Mouse (Mus musculus) frontal cortex, adult 2 months (tissue): ENCODE measurements around the gene Ghsr. TPM values are rescaled to one million over a fixed set of nuclear protein-coding genes. Genes with fewer than 3 reads are reported as not detected.
A peak's percentile ranks its signal among the peaks of the same experiment; 100 is the strongest.
"Not testable (repeated sequence)": the region's sequence is repeated elsewhere in the genome, so short reads cannot be mapped to it uniquely, and the experiment has no call there.

Source experiments
- DNase-seq, 2 experiments: peaks; one replicate each; pipeline ENCODE4 v3.0.0; 2022; ENCODE audit warnings: low spot score in 1 of 2; ENCODE audit errors: extremely low spot score in 1 of 2
- polyA plus RNA-seq: library from polyadenylated mRNA; depleted of rRNA; stranded (reverse); fragments of >200 nt; gene quantifications from 2 replicates; pipeline ENCODE4 v1.2.3, GENCODE M21; 2012; rRNA removed

Gene Ghsr
- 0.02 TPM in 1 of 2 replicates, not detected in the other for polyA plus RNA-seq

DNA sequence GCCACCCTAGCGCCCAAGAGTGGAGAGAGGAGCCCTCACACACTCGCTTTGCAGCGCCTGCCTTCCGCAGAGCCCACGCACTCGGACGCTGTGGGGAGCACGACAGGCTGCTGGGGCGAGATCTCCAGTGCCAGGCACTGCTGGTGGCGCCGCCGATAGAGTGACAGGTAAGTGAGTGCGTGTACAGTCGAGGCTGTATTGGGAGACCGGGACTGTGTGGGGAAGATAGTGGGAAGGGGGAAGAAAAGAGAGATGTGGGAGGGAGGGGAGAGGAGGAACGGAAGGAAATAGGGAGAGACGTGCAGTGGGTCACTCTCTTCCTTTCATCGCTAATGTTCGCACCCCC is at the start of gene Ghsr:
Gene Ghsr, plus strand, starts transcription at position 76 of the 346 bp plus-strand sequence.
- DNase-seq = peak in 1 of 2 experiments; percentile 4

DNA sequence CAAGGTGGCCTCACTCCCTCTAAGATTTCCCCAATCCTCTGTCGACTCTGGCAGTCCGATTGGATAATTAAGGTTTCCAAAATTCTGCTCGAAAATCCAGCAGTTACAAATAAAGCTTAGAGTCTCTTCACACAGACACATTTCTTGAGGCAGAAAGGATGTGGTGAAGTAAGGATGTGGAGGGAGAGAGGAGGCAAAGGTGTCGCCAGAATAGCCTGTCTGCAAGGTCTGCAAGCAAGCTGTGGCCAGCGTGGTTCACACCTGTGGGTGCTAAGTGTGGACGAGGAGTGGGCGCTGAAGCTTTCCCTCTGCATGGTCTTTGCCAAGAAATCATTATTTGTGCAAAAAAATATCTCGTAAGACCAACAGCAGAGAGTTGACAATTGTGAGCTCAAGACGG is 48.6 kb upstream of the Ghsr start:
- DNase-seq = no peak

DNA sequence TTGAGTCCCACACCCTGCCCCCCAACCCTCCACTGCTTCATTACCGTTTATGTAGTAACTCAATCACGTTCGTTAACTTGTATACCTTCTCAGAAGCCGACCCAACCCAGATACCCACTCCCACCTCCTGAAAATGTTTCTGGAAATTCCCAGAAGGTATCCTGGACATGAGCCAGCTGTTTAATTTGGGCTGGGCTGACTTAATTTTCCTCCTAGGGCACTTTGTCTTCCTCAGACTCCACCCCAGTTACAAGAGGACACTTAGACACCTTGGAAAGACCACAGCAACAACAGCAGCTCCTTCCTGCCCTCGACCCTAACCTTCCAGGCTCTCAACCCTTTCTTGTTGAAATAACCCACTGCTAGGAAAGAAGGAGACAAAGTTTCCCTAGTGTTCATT is 47.6 kb upstream of the Ghsr start:
- DNase-seq = no peak

DNA sequence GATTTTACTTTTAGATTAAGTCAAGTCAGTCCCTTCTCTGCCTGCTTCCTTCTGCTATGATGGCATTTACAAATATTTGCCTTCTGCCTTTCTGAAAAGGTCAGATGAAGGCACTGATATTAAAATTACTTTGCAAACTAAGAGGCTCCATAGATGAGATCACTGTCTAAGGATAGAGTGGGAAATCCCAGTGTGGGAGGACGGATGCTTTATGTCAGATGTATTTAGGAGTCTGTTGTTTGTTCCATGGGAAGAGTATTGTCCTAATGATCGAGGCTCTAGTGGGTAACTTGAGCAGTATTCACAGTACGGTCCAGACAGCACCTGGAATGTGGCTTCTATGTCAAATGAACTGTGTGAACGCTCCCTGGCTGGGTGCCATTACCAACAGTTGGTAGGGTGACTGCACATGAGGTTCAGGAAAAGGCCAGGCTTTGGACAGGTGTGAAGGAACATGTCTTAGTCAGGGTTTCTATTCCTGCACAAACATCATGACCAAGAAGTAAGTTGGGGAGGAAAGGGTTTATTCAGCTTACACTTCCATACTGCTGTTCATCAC is 44.4 kb upstream of the Ghsr start:
- no peak for DNase-seq

DNA sequence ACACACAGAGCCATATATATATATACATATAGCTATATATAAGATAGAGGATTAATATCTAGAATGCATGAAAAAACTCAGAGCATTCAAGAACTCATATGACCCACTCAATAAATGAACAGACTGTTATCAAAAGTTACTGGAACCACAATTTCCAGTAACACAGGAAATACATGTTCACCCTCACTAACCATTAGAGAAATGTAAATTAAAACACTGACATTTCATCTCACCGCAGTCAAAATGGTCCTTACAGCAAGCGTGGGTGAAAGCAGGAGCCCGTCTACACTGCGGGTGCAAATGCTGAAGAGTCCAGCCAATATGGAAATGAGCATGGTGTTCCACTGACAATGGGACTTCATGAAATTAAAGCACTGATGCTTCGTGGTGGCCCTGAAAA is 40.4 kb upstream of the Ghsr start:
- DNase-seq = no peak

DNA sequence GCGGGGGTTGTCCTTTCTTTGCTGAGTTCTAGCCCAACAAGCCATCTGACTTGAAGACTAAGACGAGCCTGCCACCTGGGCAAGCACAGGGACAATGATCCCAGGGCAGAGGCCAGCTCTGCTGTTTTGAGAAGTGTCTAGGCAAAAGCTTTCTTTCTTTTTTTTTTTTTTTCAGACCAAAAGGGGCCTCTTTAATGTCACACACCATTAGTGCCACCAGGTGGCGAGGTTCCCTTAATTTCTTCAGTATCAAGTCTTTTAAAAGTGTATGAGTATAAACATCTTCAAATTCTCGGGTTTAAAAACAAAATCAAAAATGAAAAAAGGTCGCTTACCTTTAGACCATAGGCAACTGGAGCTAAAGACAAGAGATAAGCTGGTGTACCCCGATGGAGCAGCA is 32.7 kb upstream of the Ghsr start:
- peak in 1 of 2 experiments; percentile 56 for DNase-seq

DNA sequence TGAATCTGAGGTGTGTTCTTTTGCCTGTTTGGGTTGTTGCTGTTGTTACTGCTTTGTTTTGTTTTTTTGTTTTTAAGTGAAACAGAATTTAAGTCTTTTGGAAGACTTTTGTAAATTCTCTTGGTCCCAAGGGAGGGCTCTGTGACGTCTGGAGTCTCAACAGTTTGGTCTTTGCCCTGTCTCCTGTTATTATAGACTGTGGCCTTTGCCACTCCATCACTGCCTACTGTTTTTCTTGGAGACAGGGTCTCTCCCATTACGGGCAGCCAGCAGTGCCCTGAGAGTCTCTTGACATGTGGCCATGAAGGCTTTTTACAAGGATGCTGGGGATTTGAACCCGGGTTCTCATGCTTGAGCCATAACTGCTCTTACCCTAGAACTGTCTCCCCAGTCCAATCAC is 32.3 kb upstream of the Ghsr start:
- no peak for DNase-seq

DNA sequence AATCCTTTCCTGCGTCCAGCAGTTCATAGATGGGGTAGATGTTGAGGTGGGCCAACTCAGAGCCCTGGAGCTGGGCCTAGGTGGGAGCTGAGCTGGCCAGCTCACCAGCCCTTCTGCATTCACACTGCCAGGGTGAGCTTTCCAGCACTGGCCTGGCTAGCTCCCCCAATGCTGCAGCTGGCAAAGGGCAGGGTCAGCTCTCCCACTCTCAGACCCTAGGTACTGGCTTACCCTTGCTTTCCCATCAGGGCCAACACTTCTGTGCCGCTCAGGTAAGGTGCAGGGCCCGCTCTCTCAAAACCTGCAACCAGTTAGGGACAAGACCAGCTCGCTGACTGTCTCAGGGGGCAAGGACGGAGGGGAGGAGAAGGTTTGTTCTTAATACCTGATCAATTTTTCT is 30.4 kb upstream of the Ghsr start:
- DNase-seq = no peak

DNA sequence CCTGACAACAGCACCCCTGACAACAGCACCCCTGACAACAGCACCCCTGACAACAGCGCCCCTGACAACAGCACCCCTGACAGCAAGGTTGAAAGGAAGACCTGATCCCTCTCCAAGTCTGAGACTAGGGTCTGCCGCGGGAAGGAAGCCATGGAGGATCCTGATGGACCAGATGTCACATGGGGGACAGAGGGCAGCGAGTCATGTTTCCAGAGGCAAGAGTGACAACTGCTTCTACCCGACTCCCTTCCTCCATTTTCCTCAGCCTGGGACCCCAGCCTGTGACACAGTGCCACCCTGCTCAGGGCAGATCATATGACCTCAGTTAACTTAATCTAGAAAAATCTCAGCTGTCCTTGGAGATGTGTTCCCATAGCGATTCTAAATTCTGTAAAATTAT is 28.7 kb upstream of the Ghsr start:
- DNase-seq = no peak

DNA sequence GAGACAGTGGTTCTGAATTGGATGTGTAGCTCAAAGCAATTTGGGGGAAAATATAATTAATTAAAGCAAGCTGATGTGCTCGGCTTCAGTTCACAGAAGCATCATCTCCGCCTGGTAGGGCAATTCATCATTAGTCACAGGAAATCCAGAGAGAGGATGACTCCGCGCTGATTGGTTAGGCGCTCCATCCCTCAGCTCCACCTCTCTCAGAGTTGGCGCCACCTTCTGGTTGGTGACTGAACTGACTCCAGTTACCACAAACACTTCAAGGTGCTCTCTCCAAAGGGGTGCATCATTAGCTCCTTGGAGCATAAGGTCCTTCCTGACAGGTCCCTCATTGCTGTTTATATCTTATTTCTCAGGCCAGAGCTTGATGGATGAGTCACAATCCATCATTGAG is 25.6 kb upstream of the Ghsr start:
- DNase-seq = peak in 1 of 2 experiments; percentile 7

DNA sequence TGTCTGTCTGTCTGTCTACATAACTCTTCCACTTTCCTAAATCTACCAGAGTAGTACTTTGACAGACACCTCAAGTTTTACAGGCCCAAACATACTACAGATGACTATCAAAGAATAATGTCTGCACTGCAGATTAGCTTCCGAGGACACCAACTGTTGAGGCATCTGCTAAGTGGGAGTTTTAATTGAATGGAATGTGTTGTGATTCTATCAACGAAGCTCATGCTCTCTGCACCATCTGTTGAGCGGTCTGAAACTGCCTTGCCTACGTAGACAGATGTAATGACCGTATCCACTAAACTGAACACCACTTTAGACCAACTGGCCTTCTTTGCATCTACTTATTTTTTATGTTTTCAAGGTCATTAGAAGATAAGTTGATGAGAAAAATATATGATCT is 22.7 kb upstream of the Ghsr start:
- peak in 1 of 2 experiments; percentile 38 for DNase-seq

DNA sequence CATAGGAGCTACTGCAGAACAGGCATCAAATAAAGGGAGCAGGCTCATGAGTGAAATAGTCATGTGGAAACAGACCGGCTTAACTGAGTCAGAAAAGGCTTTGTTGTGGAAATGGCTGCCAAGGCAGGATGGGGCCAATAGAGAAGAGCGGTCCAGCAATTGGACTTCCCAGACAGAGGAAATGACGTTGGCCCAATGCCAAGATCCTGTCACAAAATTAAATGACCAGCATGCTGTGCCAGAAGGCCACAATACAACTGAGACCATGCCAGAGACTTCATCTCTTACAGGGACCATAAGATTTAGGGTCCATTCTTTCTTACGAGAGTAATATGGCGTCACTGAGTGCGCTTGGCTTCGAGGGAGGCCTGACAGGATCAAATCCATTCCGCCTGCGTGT is 20.0 kb upstream of the Ghsr start:
- DNase-seq = no peak

DNA sequence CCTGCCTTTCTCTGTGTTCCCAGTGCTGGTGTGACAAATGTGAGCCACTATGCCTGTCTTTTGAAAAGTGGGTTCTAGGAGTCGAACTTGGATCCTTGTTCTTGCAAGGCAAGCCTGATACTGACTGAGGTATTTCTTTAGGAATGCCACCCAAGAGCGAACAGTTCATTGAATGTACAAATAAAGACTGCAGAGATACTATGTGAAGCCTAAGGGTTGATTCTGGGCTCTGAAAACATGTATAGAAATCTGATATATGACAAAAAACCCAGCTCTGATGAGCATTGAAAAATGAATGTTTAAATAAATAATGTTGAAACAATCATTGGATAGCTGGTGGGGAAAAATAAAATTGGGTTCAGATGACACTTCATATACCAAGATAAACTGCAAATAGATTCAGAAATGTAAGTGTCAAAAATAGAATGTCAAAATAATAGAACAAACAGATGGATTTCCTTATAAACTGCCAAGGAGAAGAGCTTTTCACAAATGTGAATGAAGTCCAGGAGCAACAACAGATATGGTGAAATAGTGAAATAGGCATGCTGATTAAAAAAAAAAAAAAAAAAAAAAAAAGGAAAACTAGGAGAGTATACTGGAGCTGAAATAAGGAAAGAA is 11.9 kb upstream of the Ghsr start:
- DNase-seq = no peak

DNA sequence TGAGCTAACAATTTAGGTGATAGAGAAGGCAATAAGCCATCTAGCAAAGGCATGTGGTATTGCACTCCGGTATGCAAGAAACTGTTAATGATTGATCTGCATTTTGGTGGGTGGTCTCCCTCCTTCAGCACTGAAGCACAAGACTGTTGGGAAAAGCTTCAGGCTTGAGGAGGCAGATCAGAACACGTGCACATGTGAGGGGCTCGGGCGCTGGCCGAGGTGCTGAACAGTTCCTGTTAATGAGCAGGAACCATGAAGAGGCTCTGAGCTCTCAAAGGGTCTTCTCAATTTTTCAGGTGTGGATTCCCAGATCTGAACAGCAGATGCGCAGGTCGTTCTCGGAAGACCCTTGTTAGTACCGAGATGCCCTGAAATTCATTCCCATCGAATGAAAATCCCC is 1.0 kb upstream of the Ghsr start:
- DNase-seq = no peak

DNA sequence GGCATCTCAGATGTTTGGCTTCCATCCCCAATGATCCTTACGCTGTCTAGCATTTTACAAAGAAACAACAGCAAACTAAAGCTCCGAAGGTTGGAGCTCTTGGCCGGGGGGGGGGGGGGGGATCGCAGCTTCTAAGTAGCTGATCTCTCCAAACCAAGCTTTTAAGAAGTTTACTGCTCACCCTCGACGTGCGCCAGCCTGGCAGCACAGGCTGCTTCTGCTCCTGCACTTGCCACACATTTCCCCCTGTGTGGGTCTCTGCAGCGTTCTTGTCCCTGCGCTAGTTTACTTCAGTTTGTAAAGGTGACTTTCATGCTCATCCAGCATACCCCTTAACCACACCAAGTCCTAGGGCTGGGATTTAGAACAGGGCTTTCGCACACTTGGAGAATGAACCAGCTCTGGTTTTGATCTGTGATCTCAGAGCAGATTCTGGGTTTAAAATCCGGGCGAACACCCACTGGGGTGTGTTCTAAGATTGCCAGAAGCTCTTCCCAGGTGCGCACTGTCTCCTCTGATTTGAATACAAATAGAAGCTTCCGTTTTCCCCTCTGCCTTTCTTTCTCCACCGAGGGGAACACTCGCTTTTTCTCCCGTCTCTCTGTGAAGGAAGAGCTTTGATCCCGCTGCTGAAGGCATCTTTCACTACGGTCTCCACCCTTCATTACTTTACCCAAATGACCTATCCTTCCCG is 422 bp upstream of the Ghsr start:
- DNase-seq = no peak

DNA sequence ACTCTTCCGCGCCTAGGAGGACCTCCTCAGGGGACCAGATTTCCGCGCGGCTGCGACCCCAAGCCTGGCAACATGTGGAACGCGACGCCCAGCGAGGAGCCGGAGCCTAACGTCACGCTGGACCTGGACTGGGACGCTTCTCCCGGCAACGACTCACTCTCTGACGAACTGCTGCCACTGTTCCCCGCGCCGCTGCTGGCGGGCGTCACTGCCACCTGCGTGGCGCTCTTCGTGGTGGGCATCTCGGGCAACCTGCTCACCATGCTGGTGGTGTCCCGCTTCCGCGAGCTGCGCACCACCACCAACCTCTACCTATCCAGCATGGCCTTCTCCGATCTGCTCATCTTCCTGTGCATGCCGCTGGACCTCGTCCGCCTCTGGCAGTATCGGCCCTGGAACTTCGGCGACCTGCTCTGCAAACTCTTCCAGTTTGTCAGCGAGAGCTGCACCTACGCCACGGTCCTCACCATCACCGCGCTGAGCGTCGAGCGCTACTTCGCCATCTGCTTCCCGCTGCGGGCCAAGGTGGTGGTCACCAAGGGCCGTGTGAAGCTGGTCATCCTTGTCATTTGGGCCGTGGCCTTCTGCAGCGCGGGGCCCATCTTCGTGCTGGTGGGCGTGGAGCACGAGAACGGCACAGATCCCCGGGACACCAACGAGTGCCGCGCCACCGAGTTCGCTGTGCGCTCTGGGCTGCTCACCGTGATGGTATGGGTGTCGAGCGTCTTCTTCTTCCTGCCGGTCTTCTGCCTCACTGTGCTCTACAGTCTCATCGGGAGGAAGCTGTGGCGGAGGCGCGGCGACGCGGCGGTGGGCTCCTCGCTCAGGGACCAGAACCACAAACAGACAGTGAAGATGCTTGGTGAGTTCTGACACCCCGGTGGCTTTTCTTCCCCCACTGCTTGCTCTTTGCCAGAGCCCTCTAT is 837 bp downstream of the Ghsr start:
- DNase-seq = peak in 1 of 2 experiments; percentile 2

DNA sequence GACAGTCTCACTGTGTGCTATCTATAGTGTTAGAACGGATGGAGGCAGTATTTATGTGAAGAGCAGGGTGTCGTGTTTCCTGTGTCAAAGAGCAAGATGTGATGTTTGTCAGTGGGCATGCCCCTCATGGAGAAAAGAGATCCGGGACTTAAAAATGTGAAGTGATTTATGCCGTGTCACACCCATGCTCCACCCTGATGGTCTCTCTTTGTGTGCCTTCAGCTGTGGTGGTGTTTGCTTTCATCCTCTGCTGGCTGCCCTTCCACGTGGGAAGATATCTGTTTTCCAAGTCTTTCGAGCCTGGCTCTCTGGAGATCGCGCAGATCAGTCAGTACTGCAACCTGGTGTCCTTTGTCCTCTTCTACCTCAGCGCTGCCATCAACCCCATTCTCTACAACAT is 3.2 kb downstream of the Ghsr start:
- DNase-seq = no peak

DNA sequence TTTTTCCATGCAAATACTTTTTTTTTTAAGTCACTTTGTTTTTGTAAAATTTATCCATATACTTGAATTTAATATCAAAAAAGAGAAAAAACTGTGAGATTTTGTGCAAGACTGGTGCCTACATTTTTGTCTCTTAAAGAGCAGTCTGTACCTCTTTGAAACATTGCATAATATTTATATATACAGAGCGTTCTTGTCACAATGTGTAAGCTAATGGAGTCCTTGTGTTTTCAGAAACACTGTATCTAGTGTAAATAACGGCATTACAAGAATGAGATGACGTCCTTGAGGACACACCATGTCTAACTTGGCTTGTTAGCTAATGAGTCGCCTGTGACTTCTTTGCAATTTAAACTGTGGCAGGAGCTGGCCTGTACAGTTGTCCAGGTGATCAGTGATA is 6.8 kb downstream of the Ghsr start:
- DNase-seq = no peak

DNA sequence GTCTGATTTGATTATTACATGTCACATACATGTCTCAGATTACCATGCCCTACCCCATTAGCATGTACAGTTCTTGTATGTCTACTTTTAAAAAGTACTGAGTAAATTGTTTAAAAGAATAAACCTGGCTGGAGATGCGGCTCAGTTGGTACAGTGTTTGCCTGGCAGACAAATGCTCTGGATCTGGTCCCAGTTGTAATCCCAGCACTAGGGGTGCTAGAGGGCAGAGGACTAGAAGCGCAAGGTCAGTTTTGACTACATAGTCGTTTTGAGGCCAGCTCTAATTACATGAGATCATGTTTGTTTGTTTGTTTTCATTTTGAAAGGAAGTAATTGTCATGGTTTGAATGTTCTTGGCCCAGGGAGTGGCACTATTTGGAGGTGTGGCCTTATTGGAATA is 13.7 kb downstream of the Ghsr start:
- DNase-seq = no peak

DNA sequence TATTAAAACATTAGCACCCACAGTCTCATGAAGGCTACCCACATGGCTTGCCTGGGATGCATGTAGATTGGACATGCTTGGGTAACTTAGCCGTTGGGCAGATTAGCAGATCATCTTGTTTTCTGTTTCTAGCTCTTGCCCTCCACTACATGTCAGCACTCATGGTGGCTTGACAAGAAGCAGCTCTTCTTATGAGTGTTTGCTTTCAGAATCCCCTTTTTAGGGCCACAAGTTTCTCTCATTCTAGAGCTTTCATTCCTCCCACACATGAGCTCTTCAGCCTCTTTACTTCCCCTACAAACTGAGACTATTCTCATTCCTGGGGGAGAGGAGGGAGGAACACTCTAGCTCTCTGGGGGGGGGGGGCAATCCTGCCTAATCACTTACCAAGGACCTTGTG is 18.8 kb downstream of the Ghsr start:
- no peak for DNase-seq

DNA sequence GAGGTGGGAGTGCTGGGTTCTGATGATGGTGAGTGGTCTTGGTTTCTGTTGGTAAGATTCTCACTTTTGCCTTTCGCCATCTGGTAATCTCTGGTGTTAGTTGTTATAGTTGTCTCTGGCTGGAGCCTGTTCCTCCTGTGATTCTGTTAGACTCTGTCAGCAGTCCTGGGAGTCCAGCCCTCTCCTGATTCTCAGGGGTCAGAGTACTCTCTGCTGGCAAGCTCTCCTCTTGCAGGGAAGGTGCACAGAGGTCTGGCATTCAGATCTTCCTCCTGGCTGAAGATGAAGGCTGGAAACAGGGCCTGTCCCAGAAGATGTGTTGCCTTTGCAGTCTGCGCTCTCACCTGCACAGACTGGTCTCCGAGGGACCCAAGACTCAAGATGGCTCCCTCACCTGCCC is 29.8 kb downstream of the Ghsr start:
- DNase-seq = not testable (repeated sequence)
